In the genomic region with DNA sequence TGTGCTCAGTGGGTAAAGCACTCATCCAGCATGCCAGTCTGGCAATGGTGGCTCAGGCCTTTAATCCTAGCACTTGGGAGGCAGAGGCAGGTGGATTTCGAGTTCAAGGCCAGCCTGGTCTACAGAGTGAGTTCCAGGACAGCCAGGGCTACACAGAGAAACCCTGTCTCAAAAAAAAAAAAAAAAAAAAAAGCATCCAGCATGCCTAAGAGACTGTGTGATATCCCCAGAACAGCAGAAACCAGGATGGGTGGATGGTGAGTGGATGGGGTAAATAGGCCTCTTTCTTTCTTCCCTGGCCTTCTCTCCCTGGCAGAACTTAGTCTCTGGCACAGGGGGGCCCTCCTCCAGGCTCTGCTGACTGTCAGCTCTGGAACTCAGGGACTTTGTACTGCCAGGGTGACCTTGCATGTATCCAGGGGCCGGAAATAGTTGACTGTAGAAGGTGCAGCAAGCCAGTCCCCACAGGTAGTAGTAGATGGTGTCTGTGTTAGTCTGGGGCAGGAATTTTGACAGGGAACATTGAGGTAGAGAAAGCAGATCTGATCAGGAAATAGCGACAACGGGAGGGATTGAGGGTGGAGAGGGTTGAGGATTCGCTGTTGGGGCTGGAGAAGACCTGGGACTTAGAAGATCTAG, we compare ENCODE assay signal across 8 mouse cellular contexts. TPM values are rescaled to one million over a fixed set of nuclear protein-coding genes. Genes with fewer than 3 reads are reported as not detected.
DNase-seq lines count a peak whose midpoint lies in the region; ATAC-seq lines count a peak whose summit lies in the region.

No protein-coding gene starts in this region.

- peak overlapping the region; percentile 75 for H3K4me2 ChIP-seq in lung, embryonic 15.5 days
- peak overlapping the region; percentile 64 for H3K4me2 ChIP-seq in embryonic facial prominence, embryonic 12.5 days (replicated peaks)
- peak overlapping the region; percentile 57 for H3K4me2 ChIP-seq in hindbrain, embryonic 12.5 days (replicated peaks)
- H3K4me2 ChIP-seq in stomach, embryonic 16.5 days (ENCODE audit: low read depth, low read length), result peak overlapping the region; percentile 69

- H3K27ac ChIP-seq in lung, embryonic 15.5 days, result peak overlapping the region; percentile 94
- peak overlapping the region; percentile 82 for H3K27ac ChIP-seq in embryonic facial prominence, embryonic 12.5 days
- H3K27ac ChIP-seq in hindbrain, embryonic 12.5 days, result 0 out of 2 replicates have a peak overlapping the region, but pooled peaks have one; percentile 23
- H3K27ac ChIP-seq in stomach, embryonic 16.5 days (ENCODE audit: low read length), result peak overlapping the region; percentile 97

- H3K27me3 ChIP-seq in lung, embryonic 15.5 days, result no peaks in the 10 kb centered on the region
- no peaks in the 10 kb centered on the region for H3K27me3 ChIP-seq in embryonic facial prominence, embryonic 12.5 days
- no peaks in the 10 kb centered on the region for H3K27me3 ChIP-seq in hindbrain, embryonic 12.5 days
- no peaks in the 10 kb centered on the region for H3K27me3 ChIP-seq in stomach, embryonic 16.5 days (ENCODE audit: control insufficient read depth, insufficient read depth, low read length)

- no peak for DNase-seq in lung, postnatal 4 days
- peak; percentile 58 for DNase-seq in liver
- DNase-seq in embryo, embryonic 10.5 days (ENCODE audit: low spot score), result no peak
- no peak for DNase-seq in urinary bladder, postnatal 4 days (ENCODE audit: low spot score in 2 of 2)

- no peaks in the 10 kb centered on the region for H3K9me3 ChIP-seq in lung, embryonic 15.5 days
- H3K9me3 ChIP-seq in embryonic facial prominence, embryonic 12.5 days, result no peaks in the 10 kb centered on the region
- no peaks in the 10 kb centered on the region for H3K9me3 ChIP-seq in hindbrain, embryonic 12.5 days (replicated peaks)
- no peaks in the 10 kb centered on the region for H3K9me3 ChIP-seq in stomach, embryonic 16.5 days (replicated peaks; ENCODE audit: control insufficient read depth, low read length)

- H3K4me3 ChIP-seq in lung, embryonic 15.5 days, result peak overlapping the region; percentile 57
- peak overlapping the region; percentile 45 for H3K4me3 ChIP-seq in embryonic facial prominence, embryonic 12.5 days
- peak overlapping the region; percentile 40 for H3K4me3 ChIP-seq in hindbrain, embryonic 12.5 days
- H3K4me3 ChIP-seq in stomach, embryonic 16.5 days (replicated peaks; ENCODE audit: low read length), result peak overlapping the region; percentile 72

- peak; percentile 1; the same call in 1 of the 2 replicates for ATAC-seq in lung, embryonic 15.5 days (ENCODE audit: borderline replicate concordance, extremely low read depth, low FRiP score, low TSS enrichment)
- ATAC-seq in embryonic facial prominence, embryonic 12.5 days (ENCODE audit: insufficient number of reproducible peaks, insufficient read depth, low FRiP score, low TSS enrichment), result no peak
- no peak for ATAC-seq in hindbrain, embryonic 12.5 days (ENCODE audit: low FRiP score)
- peak; percentile 22; the same call in 1 of the 2 replicates for ATAC-seq in stomach, embryonic 16.5 days (ENCODE audit: insufficient read depth, low FRiP score)

- H3K9ac ChIP-seq in lung, embryonic 15.5 days, result peak overlapping the region; percentile 61
- H3K9ac ChIP-seq in embryonic facial prominence, embryonic 12.5 days, result peak overlapping the region; percentile 56
- peak overlapping the region; percentile 55 for H3K9ac ChIP-seq in hindbrain, embryonic 12.5 days
- peak overlapping the region; percentile 87 for H3K9ac ChIP-seq in stomach, embryonic 16.5 days (ENCODE audit: low read length)

- peaks cover 36% of the 10 kb centered on the region for H3K4me1 ChIP-seq in lung, embryonic 15.5 days
- peaks cover 12% of the 10 kb centered on the region; the same call in 1 of the 2 replicates for H3K4me1 ChIP-seq in embryonic facial prominence, embryonic 12.5 days
- peaks cover 16% of the 10 kb centered on the region for H3K4me1 ChIP-seq in hindbrain, embryonic 12.5 days
- peaks cover 26% of the 10 kb centered on the region for H3K4me1 ChIP-seq in stomach, embryonic 16.5 days (ENCODE audit: control insufficient read depth, insufficient read depth, low read length)

- WGBS in lung, embryonic 15.5 days, result 26% methylated on average over 5 of the region's 5 CpGs
- 28% methylated on average over 5 of the region's 5 CpGs for WGBS in embryonic facial prominence, embryonic 12.5 days
- WGBS in hindbrain, embryonic 12.5 days, result 37% methylated on average over 5 of the region's 5 CpGs
- WGBS in stomach, embryonic 16.5 days, result 19% methylated on average over 5 of the region's 5 CpGs

- H3K36me3 ChIP-seq in lung, embryonic 15.5 days, result peaks cover 35% of the 10 kb centered on the region
- H3K36me3 ChIP-seq in embryonic facial prominence, embryonic 12.5 days, result peaks cover 25% of the 10 kb centered on the region
- H3K36me3 ChIP-seq in hindbrain, embryonic 12.5 days, result peaks cover 5% of the 10 kb centered on the region
- H3K36me3 ChIP-seq in stomach, embryonic 16.5 days (ENCODE audit: control insufficient read depth, insufficient read depth, low read length), result peaks cover 12% of the 10 kb centered on the region

RNA-seq across cellular contexts. Expression of gene Ticam1, which starts 0.6 kb away (rescaled TPM):
- 4.2 and 4.6 TPM in 2 replicates for polyA plus RNA-seq in lung, embryonic 15.5 days (2015; fragmentation: Nextera tagmentation; extraction: Ambion mirVana)
- 2.7 and 3.5 TPM in 2 replicates for polyA plus RNA-seq in embryonic facial prominence, embryonic 12.5 days (2016; fragmentation: Nextera tagmentation; extraction: Ambion mirVana)
- 2.3 and 2.5 TPM in 2 replicates for polyA plus RNA-seq in hindbrain, embryonic 12.5 days (2016; fragmentation: Nextera tagmentation; extraction: Ambion mirVana)
- 7.6 and 9.6 TPM in 2 replicates for polyA plus RNA-seq in stomach, embryonic 16.5 days (2015; fragmentation: Nextera tagmentation; extraction: Ambion mirVana)

RNA-seq across cellular contexts. Expression of gene Plin3, which starts 16.7 kb away (rescaled TPM):
- polyA plus RNA-seq in lung, embryonic 15.5 days (2015; fragmentation: Nextera tagmentation; extraction: Ambion mirVana), result 82.4 and 82.5 TPM in 2 replicates
- 56.6 and 67.4 TPM in 2 replicates for polyA plus RNA-seq in embryonic facial prominence, embryonic 12.5 days (2016; fragmentation: Nextera tagmentation; extraction: Ambion mirVana)
- polyA plus RNA-seq in hindbrain, embryonic 12.5 days (2016; fragmentation: Nextera tagmentation; extraction: Ambion mirVana), result 37.1 and 37.2 TPM in 2 replicates
- 103 and 123 TPM in 2 replicates for polyA plus RNA-seq in stomach, embryonic 16.5 days (2015; fragmentation: Nextera tagmentation; extraction: Ambion mirVana)

RNA-seq across cellular contexts. Expression of gene Fem1a, which starts 19.4 kb away (rescaled TPM):
- 11.7 and 13.3 TPM in 2 replicates for polyA plus RNA-seq in lung, embryonic 15.5 days (2015; fragmentation: Nextera tagmentation; extraction: Ambion mirVana)
- polyA plus RNA-seq in embryonic facial prominence, embryonic 12.5 days (2016; fragmentation: Nextera tagmentation; extraction: Ambion mirVana), result 15.3 and 15.5 TPM in 2 replicates
- 19.5 and 19.8 TPM in 2 replicates for polyA plus RNA-seq in hindbrain, embryonic 12.5 days (2016; fragmentation: Nextera tagmentation; extraction: Ambion mirVana)
- 12.3 and 12.9 TPM in 2 replicates for polyA plus RNA-seq in stomach, embryonic 16.5 days (2015; fragmentation: Nextera tagmentation; extraction: Ambion mirVana)

RNA-seq across cellular contexts. Expression of gene Arrdc5, which starts 24.1 kb away (rescaled TPM):
- not detected in 2 replicates for polyA plus RNA-seq in lung, embryonic 15.5 days (2015; fragmentation: Nextera tagmentation; extraction: Ambion mirVana)
- polyA plus RNA-seq in embryonic facial prominence, embryonic 12.5 days (2016; fragmentation: Nextera tagmentation; extraction: Ambion mirVana), result not detected in 2 replicates
- not detected in 2 replicates for polyA plus RNA-seq in hindbrain, embryonic 12.5 days (2016; fragmentation: Nextera tagmentation; extraction: Ambion mirVana)
- polyA plus RNA-seq in stomach, embryonic 16.5 days (2015; fragmentation: Nextera tagmentation; extraction: Ambion mirVana), result not detected in 2 replicates

RNA-seq across cellular contexts. Expression of gene Uhrf1, which starts 27.2 kb away (rescaled TPM):
- polyA plus RNA-seq in lung, embryonic 15.5 days (2015; fragmentation: Nextera tagmentation; extraction: Ambion mirVana), result 148 and 150 TPM in 2 replicates
- 157 and 160 TPM in 2 replicates for polyA plus RNA-seq in embryonic facial prominence, embryonic 12.5 days (2016; fragmentation: Nextera tagmentation; extraction: Ambion mirVana)
- 95.7 and 99.9 TPM in 2 replicates for polyA plus RNA-seq in hindbrain, embryonic 12.5 days (2016; fragmentation: Nextera tagmentation; extraction: Ambion mirVana)
- 90.4 and 92.2 TPM in 2 replicates for polyA plus RNA-seq in stomach, embryonic 16.5 days (2015; fragmentation: Nextera tagmentation; extraction: Ambion mirVana)

Comparison
In these comparisons a context has a peak if more than half of its experiments do, and no peak if none do; other contexts are left out.
1. ATAC-seq: peak in lung, embryonic 15.5 days (single experiment) and stomach, embryonic 16.5 days (single experiment); none in embryonic facial prominence, embryonic 12.5 days (single experiment) and hindbrain, embryonic 12.5 days (single experiment).
2. H3K27ac ChIP-seq: peak in every context shown above with its lines; median percentile 97 in stomach, embryonic 16.5 days; 94 in lung, embryonic 15.5 days; 82 in embryonic facial prominence, embryonic 12.5 days; 23 in hindbrain, embryonic 12.5 days.
3. Peak in every context shown above with its lines, with median percentiles within 50 percentile points of each other: H3K4me2 ChIP-seq, H3K4me3 ChIP-seq and H3K9ac ChIP-seq.